ENCODE assay signal across 8 mouse cellular contexts in genomic region chr16:90831676-90832075, GRCm38 (mm10). TPM values are rescaled to one million over a fixed set of nuclear protein-coding genes. Genes with fewer than 3 reads are reported as not detected.
DNase-seq lines count a peak whose midpoint lies in the region; ATAC-seq and TF ChIP-seq lines count a peak whose summit lies in the region.

No protein-coding gene starts in this region.

- H3K27ac ChIP-seq in liver, adult 2 months (replicated peaks; ENCODE audit: insufficient read depth, low read depth, low read length) = no peak overlapping the region
- H3K27ac ChIP-seq in forebrain, embryonic 12.5 days = no peak overlapping the region
- H3K27ac ChIP-seq in limb, embryonic 10.5 days = no peak overlapping the region
- no peak overlapping the region for H3K27ac ChIP-seq in neural tube, embryonic 13.5 days (replicated peaks)

- H3K36me3 ChIP-seq in liver, adult 2 months (ENCODE audit: control insufficient read depth, insufficient read depth, low read length) = no peaks in the 10 kb centered on the region
- no peaks in the 10 kb centered on the region for H3K36me3 ChIP-seq in forebrain, embryonic 12.5 days (replicated peaks)
- no peaks in the 10 kb centered on the region for H3K36me3 ChIP-seq in limb, embryonic 10.5 days
- no peaks in the 10 kb centered on the region for H3K36me3 ChIP-seq in neural tube, embryonic 13.5 days

- no peak for TF ChIP-seq POLR2A in liver, adult 2 months (IDR thresholded peaks at IDR 0.05; ENCODE audit: extremely low read depth, insufficient read depth, low read length)

- peak overlapping the region; percentile 98 for H3K4me2 ChIP-seq in forebrain, embryonic 12.5 days
- peak overlapping the region; percentile 97 for H3K4me2 ChIP-seq in neural tube, embryonic 13.5 days

- ATAC-seq in forebrain, embryonic 12.5 days (ENCODE audit: low FRiP score) = no peak
- no peak for ATAC-seq in neural tube, embryonic 13.5 days (ENCODE audit: low read depth)

- TF ChIP-seq CTCF in liver, adult 2 months (IDR thresholded peaks at IDR 0.05; ENCODE audit: low read depth, low read length) = no peak

- H3K4me1 ChIP-seq in liver, adult 2 months (ENCODE audit: control insufficient read depth, insufficient read depth, low read length) = no peaks in the 10 kb centered on the region; the same call in 1 of the 2 replicates
- peaks cover 46% of the 10 kb centered on the region for H3K4me1 ChIP-seq in forebrain, embryonic 12.5 days
- peaks cover 33% of the 10 kb centered on the region for H3K4me1 ChIP-seq in limb, embryonic 10.5 days
- peaks cover 45% of the 10 kb centered on the region for H3K4me1 ChIP-seq in neural tube, embryonic 13.5 days (replicated peaks)

- intact Hi-C loops in left cerebral cortex, postnatal 10 days (cut with DNase I) = loop anchor here (5.0 kb wide), 1 partner anchor 96 kb away; no protein-coding TSS in a partner anchor

- no peaks in the 10 kb centered on the region for H3K27me3 ChIP-seq in liver, adult 2 months (ENCODE audit: control insufficient read depth, insufficient read depth, low read length)
- H3K27me3 ChIP-seq in forebrain, embryonic 12.5 days = peaks cover 68% of the 10 kb centered on the region
- peaks cover 85% of the 10 kb centered on the region for H3K27me3 ChIP-seq in limb, embryonic 10.5 days (ENCODE audit: low read depth, poor library complexity, severe bottlenecking)
- peaks cover 65% of the 10 kb centered on the region for H3K27me3 ChIP-seq in neural tube, embryonic 13.5 days

- 24% methylated on average over 15 of the region's 15 CpGs for WGBS in liver, adult 2 months
- 17% methylated on average over 15 of the region's 15 CpGs for WGBS in forebrain, embryonic 12.5 days
- WGBS in limb, embryonic 10.5 days = 24% methylated on average over 15 of the region's 15 CpGs
- 23% methylated on average over 15 of the region's 15 CpGs for WGBS in neural tube, embryonic 13.5 days

- peak overlapping the region; percentile 59 for H3K4me3 ChIP-seq in liver, adult 2 months (ENCODE audit: insufficient read depth, low read depth, low read length)
- peak overlapping the region; percentile 50 for H3K4me3 ChIP-seq in forebrain, embryonic 12.5 days (replicated peaks)
- H3K4me3 ChIP-seq in limb, embryonic 10.5 days = peak overlapping the region; percentile 61
- peak overlapping the region; percentile 50 for H3K4me3 ChIP-seq in neural tube, embryonic 13.5 days

- H3K9ac ChIP-seq in liver, adult 2 months (ENCODE audit: low read depth, low read length) = no peak overlapping the region; the same call in 1 of the 2 replicates
- 0 out of 2 replicates have a peak overlapping the region, but pooled peaks have one; percentile 66 for H3K9ac ChIP-seq in forebrain, embryonic 12.5 days
- H3K9ac ChIP-seq in neural tube, embryonic 13.5 days = peak overlapping the region; percentile 31; the same call in 1 of the 2 replicates

- no peak for DNase-seq in liver, adult 2 months (ENCODE audit: extremely low read depth, low read depth, low spot score)
- DNase-seq in liver = no peak
- DNase-seq in limb, embryonic 10.5 days (ENCODE audit: low spot score) = no peak
- DNase-seq in right cerebral cortex, postnatal 25 days = no peak
- DNase-seq in right cerebral cortex, postnatal 4 days = no peak
- DNase-seq in left cerebral cortex, postnatal 10 days (ENCODE audit: extremely low spot score in 1 of 2, low spot score in 2 of 2) = no peak

- H3K79me2 ChIP-seq in liver, adult 2 months (ENCODE audit: control insufficient read depth, insufficient read depth, low read length) = no peaks in the 10 kb centered on the region

- H3K9me3 ChIP-seq in forebrain, embryonic 12.5 days = no peaks in the 10 kb centered on the region
- no peaks in the 10 kb centered on the region for H3K9me3 ChIP-seq in limb, embryonic 10.5 days (replicated peaks)
- no peaks in the 10 kb centered on the region for H3K9me3 ChIP-seq in neural tube, embryonic 13.5 days

RNA-seq across cellular contexts. Expression of gene Eva1c, which starts 5.2 kb away (rescaled TPM):
- 0.37 and 0.47 TPM in 2 replicates for total RNA-seq in liver, adult 2 months (2014; rRNA removed)
- polyA plus RNA-seq in liver, adult 2 months (2012; rRNA removed) = 0.11 and 0.38 TPM in 2 replicates
- 2.6 and 3.6 TPM in 2 replicates for polyA plus RNA-seq in forebrain, embryonic 12.5 days (2016; fragmentation: Nextera tagmentation; extraction: Ambion mirVana)
- polyA plus RNA-seq in limb, embryonic 10.5 days (2016; fragmentation: Nextera tagmentation; extraction: Ambion mirVana) = 0.16 and 0.43 TPM in 2 replicates
- polyA plus RNA-seq in neural tube, embryonic 13.5 days (2015; fragmentation: Nextera tagmentation; extraction: Ambion mirVana) = 1.8 and 2.9 TPM in 2 replicates
- total RNA-seq in left cerebral cortex, postnatal 10 days (2021) = 1 to 10 TPM; 1.8 to 1.9 TPM

RNA-seq across cellular contexts. Expression of gene Urb1, which starts 21.5 kb away (rescaled TPM):
- 2.7 and 3.0 TPM in 2 replicates for total RNA-seq in liver, adult 2 months (2014; rRNA removed)
- polyA plus RNA-seq in liver, adult 2 months (2012; rRNA removed) = 1.5 and 1.9 TPM in 2 replicates
- polyA plus RNA-seq in forebrain, embryonic 12.5 days (2016; fragmentation: Nextera tagmentation; extraction: Ambion mirVana) = 13.6 and 13.9 TPM in 2 replicates
- 14.1 and 14.2 TPM in 2 replicates for polyA plus RNA-seq in limb, embryonic 10.5 days (2016; fragmentation: Nextera tagmentation; extraction: Ambion mirVana)
- polyA plus RNA-seq in neural tube, embryonic 13.5 days (2015; fragmentation: Nextera tagmentation; extraction: Ambion mirVana) = 8.8 TPM in 2 replicates
- 10 to 100 TPM; 16.1 to 17.6 TPM for total RNA-seq in left cerebral cortex, postnatal 10 days (2021)
